Mouse (Mus musculus) forebrain, embryonic 13.5 days (tissue): ENCODE data around the gene St7. TPM values are rescaled to one million over a fixed set of nuclear protein-coding genes. Genes with fewer than 3 reads are reported as not detected.

Source experiments
- ATAC-seq: fragments of 200-750 bp; cut with Nextera tagmentation; 2 replicates; pipeline ENCODE4 v1.8.0; 2017
- H3K27ac ChIP-seq: fragments of 300-500 bp; sonication (generic); 2 replicates; pipeline ENCODE4 v1.5.1; 2015; ENCODE audit warnings: inconsistent platforms, mild to moderate bottlenecking, moderate library complexity
- H3K27me3 ChIP-seq: fragments of 300-500 bp; sonication (generic); 2 replicates; pipeline ENCODE4 v1.6.1; 2015; ENCODE audit warnings: mild to moderate bottlenecking, inconsistent platforms
- H3K36me3 ChIP-seq: fragments of 300-500 bp; sonication (generic); 2 replicates; pipeline ENCODE4 v1.6.1; 2015; ENCODE audit warnings: mild to moderate bottlenecking, inconsistent platforms; ENCODE audit not compliant: poor library complexity, severe bottlenecking
- H3K4me1 ChIP-seq: fragments of 300-500 bp; sonication (generic); 2 replicates; pipeline ENCODE4 v1.6.1; 2015; ENCODE audit warnings: inconsistent platforms
- H3K4me2 ChIP-seq: fragments of 300-500 bp; sonication (generic); 2 replicates; pipeline ENCODE4 v1.6.1; 2015; ENCODE audit warnings: inconsistent platforms, mild to moderate bottlenecking, moderate library complexity
- H3K4me3 ChIP-seq: fragments of 300-500 bp; sonication (generic); 2 replicates; pipeline ENCODE4 v1.5.1; 2015; ENCODE audit warnings: mild to moderate bottlenecking, inconsistent platforms
- H3K9ac ChIP-seq: fragments of 300-500 bp; sonication (generic); 2 replicates; pipeline ENCODE4 v1.6.1; 2015; ENCODE audit warnings: mild to moderate bottlenecking, inconsistent platforms
- H3K9me3 ChIP-seq: fragments of 300-500 bp; sonication (generic); replicated peaks from 2 replicates; pipeline ENCODE4 v1.6.1; 2016; ENCODE audit warnings: inconsistent platforms
- WGBS: fragments of 180-500 bp; shearing (Covaris S2); methylation state at CpG from one replicate; pipeline ENCODE4 v1.1.7; 2015; 5-methylcytosine and 5-hydroxymethylcytosine counted together
- polyA plus RNA-seq: library from polyadenylated mRNA; unstranded; fragments of >200 nt; fragmentation: Nextera tagmentation; extraction: Ambion mirVana; gene quantifications from 2 replicates; pipeline ENCODE4 v1.2.1, GENCODE M21; 2015

Gene St7
- polyA plus RNA-seq, 1 experiment from 2014 or later, result 49.5 TPM

DNA sequence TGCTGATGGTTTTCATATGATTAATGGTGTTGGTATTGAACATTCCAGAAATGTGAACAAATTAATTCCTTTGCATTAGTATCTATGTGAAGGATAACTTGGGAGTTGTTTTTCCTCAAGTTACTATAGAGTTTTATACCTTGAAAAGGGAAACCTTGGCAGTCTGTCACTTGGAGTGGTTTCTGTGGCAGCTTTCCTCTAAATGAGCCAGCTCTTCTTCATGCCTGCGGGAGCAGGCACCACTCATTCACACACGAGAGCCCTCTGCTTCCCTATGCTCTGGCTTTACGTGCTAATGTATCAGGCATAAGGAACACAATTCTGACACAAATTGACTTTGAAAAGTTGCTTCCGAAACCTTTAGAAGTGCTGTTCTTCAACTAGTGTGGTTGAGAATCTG is 224.5 kb downstream of the St7 start:
- Histone ChIP-seq H3K9me3 (no peaks in the 10 kb centered on the region), H3K36me3 (peaks cover 20% of the 10 kb centered on the region), H3K4me2 (no peak overlapping the region), H3K4me1 (no peaks in the 10 kb centered on the region), H3K27me3 (no peaks in the 10 kb centered on the region), H3K27ac (no peak overlapping the region), H3K4me3 (no peak overlapping the region), H3K9ac (no peak overlapping the region)
- WGBS, result 86% methylated on average over 4 of the region's 4 CpGs
- ATAC-seq, result no peak

GRCm38 (mm10) chr6:17922180-17922579 is 229.4 kb downstream of the St7 start:
- no peak overlapping the region for H3K4me3 ChIP-seq
- H3K4me1 ChIP-seq, result no peaks in the 10 kb centered on the region
- peaks cover 27% of the 10 kb centered on the region for H3K36me3 ChIP-seq
- 85% methylated on average over 1 of the region's 1 CpGs for WGBS
- no peak overlapping the region for H3K4me2 ChIP-seq
- no peak for ATAC-seq
- H3K9me3 ChIP-seq, result no peaks in the 10 kb centered on the region
- H3K27ac ChIP-seq, result no peak overlapping the region
- no peak overlapping the region for H3K9ac ChIP-seq
- H3K27me3 ChIP-seq, result no peaks in the 10 kb centered on the region

DNA sequence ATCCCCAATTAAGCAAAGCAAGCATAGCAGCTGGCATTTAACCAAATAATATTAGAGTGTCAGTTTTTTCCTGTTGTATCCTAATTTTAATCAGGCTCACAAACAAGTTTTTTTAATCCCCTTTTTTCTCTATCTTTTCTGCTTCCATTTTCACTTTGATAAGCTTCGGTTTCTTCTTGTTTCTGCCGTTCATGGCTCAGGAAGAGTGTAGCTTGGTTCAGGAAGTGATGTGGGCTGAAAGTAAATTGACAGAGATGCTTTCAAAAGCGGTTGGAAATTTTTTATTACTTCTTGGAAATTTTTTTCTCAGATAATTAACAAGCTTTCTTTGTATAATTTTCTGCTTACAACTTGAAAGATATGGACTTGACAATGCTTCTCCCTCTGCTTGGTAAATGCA is 230.2 kb downstream of the St7 start:
- Histone ChIP-seq H3K36me3 (peaks cover 27% of the 10 kb centered on the region), H3K4me2 (no peak overlapping the region), H3K9me3 (no peaks in the 10 kb centered on the region), H3K4me3 (no peak overlapping the region), H3K9ac (no peak overlapping the region), H3K27ac (no peak overlapping the region), H3K4me1 (peaks cover 4% of the 10 kb centered on the region; the same call in 1 of the 2 replicates), H3K27me3 (no peaks in the 10 kb centered on the region)
- ATAC-seq, result no peak
- 89% methylated on average over 3 of the region's 3 CpGs for WGBS

- H3K9me3 ChIP-seq, result no peaks in the 10 kb centered on the region
- 76% methylated on average over 3 of the region's 3 CpGs for WGBS
These were observed 230.6 kb downstream of the St7 start for GRCm38 (mm10) chr6:17923370-17923769.

GRCm38 (mm10) chr6:17923894-17924505 is 231.3 kb downstream of the St7 start:
- Histone ChIP-seq H3K36me3 (peaks cover 24% of the 10 kb centered on the region), H3K27me3 (no peaks in the 10 kb centered on the region), H3K9ac (no peak overlapping the region), H3K9me3 (no peaks in the 10 kb centered on the region), H3K4me2 (no peak overlapping the region), H3K4me3 (no peak overlapping the region), H3K27ac (no peak overlapping the region), H3K4me1 (peaks cover 4% of the 10 kb centered on the region; the same call in 1 of the 2 replicates)
- WGBS, result 92% methylated on average over 10 of the region's 10 CpGs
- 0 out of 2 replicates have a peak, but pooled peaks have one; percentile 27 for ATAC-seq

More at GRCm38 (mm10) chr6:17923370-17923769, 230.6 kb downstream of the St7 start:
- ATAC-seq, result no peak
- Histone ChIP-seq H3K4me3 (no peak overlapping the region), H3K4me1 (peaks cover 4% of the 10 kb centered on the region; the same call in 1 of the 2 replicates), H3K27me3 (no peaks in the 10 kb centered on the region), H3K36me3 (peaks cover 27% of the 10 kb centered on the region), H3K4me2 (no peak overlapping the region), H3K27ac (no peak overlapping the region), H3K9ac (no peak overlapping the region)

DNA sequence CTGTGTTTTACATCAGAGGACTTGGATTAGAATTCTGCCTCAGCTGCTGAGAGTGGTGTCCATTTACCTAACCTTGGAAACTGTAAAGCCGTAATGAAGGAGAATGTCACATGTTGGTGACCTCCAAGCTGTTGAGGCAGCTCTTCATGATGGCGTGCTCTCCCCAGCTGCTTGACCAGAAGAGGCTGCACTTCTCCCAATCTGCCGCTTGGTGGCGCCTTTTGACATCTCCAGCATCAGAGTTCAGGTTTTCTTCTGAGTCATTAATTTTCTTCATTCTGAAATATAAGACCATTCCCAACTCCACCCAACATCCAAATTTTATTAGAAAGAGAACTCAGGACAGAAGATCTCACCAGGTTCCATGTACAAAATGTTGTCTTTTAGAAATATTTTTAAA is 232.5 kb downstream of the St7 start:
- Histone ChIP-seq H3K27ac (no peak overlapping the region), H3K36me3 (peaks cover 22% of the 10 kb centered on the region), H3K4me1 (peaks cover 4% of the 10 kb centered on the region; the same call in 1 of the 2 replicates), H3K4me2 (no peak overlapping the region), H3K9ac (no peak overlapping the region), H3K4me3 (no peak overlapping the region), H3K9me3 (no peaks in the 10 kb centered on the region), H3K27me3 (no peaks in the 10 kb centered on the region)
- 45% methylated on average over 4 of the region's 4 CpGs for WGBS
- no peak for ATAC-seq

GRCm38 (mm10) chr6:17927746-17928145 is 235.0 kb downstream of the St7 start:
- Histone ChIP-seq H3K27ac (no peak overlapping the region), H3K9ac (no peak overlapping the region), H3K4me3 (no peak overlapping the region), H3K27me3 (no peaks in the 10 kb centered on the region), H3K36me3 (peaks cover 19% of the 10 kb centered on the region), H3K9me3 (no peaks in the 10 kb centered on the region), H3K4me1 (peaks cover 4% of the 10 kb centered on the region; the same call in 1 of the 2 replicates), H3K4me2 (no peak overlapping the region)
- ATAC-seq, result no peak
- WGBS, result 84% methylated on average over 11 of the region's 11 CpGs

DNA sequence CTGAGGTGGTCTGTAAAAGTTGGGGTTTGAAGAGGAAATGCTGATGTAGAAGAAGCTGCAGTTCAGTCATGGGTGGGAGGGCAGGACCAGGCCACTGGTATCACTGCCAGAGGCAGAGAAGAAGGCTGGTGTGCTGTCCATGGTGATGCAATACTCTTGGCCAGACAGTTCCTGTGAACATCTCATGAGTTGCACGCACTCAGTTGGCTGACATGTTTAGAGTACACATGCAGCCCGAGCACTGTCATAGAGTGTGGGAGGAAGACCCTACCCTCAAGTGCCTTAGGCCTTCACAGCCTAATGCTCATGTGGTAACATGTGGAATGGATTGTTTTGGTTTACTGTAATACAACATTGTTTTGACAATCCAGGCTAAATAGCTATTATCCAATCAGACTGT is 238.5 kb downstream of the St7 start:
- 89% methylated on average over 2 of the region's 2 CpGs for WGBS
- Histone ChIP-seq H3K4me1 (peaks cover 4% of the 10 kb centered on the region; the same call in 1 of the 2 replicates), H3K4me3 (no peak overlapping the region), H3K27ac (no peak overlapping the region), H3K9me3 (no peaks in the 10 kb centered on the region), H3K36me3 (peaks cover 25% of the 10 kb centered on the region), H3K9ac (no peak overlapping the region), H3K27me3 (no peaks in the 10 kb centered on the region), H3K4me2 (no peak overlapping the region)
- no peak for ATAC-seq

DNA sequence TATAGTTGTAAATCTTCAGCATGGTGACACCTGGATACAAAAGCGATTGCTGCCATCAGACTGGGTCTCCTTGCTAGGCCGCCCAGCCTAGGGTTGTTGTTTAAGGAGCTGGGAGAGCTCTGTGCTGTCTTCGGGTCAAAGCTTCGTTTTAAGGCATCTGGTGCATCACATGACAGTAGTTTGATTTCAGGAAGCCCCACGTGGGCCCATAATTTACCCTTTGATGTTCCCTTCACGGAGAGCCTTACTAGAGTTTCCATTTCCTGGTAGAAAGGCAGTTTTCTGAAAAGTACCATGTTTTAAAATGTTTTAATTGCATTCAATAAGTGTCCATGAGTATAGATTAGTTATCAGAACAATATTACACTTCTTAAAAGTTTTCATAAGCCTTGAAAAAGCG is 239.1 kb downstream of the St7 start:
- Histone ChIP-seq H3K4me1 (peaks cover 4% of the 10 kb centered on the region; the same call in 1 of the 2 replicates), H3K27me3 (no peaks in the 10 kb centered on the region), H3K4me3 (no peak overlapping the region), H3K27ac (no peak overlapping the region), H3K36me3 (peaks cover 25% of the 10 kb centered on the region), H3K9me3 (no peaks in the 10 kb centered on the region), H3K4me2 (no peak overlapping the region), H3K9ac (no peak overlapping the region)
- WGBS, result 89% methylated on average over 7 of the region's 7 CpGs
- no peak for ATAC-seq

- Histone ChIP-seq H3K36me3 (peaks cover 25% of the 10 kb centered on the region), H3K4me2 (no peak overlapping the region), H3K27ac (no peak overlapping the region), H3K9ac (no peak overlapping the region), H3K9me3 (no peaks in the 10 kb centered on the region), H3K4me3 (no peak overlapping the region), H3K4me1 (no peaks in the 10 kb centered on the region), H3K27me3 (no peaks in the 10 kb centered on the region)
- peak; percentile 19; the same call in 1 of the 2 replicates for ATAC-seq
- 92% methylated on average over 8 of the region's 8 CpGs for WGBS
These were observed 240.1 kb downstream of the St7 start for GRCm38 (mm10) chr6:17932806-17933205.

GRCm38 (mm10) chr6:17938631-17939346 is 246.1 kb downstream of the St7 start:
- Histone ChIP-seq H3K9ac (no peak overlapping the region), H3K4me3 (no peak overlapping the region), H3K4me1 (peaks cover 4% of the 10 kb centered on the region; the same call in 1 of the 2 replicates), H3K4me2 (no peak overlapping the region), H3K36me3 (peaks cover 56% of the 10 kb centered on the region), H3K9me3 (no peaks in the 10 kb centered on the region), H3K27ac (no peak overlapping the region), H3K27me3 (no peaks in the 10 kb centered on the region)
- no peak for ATAC-seq
- 87% methylated on average over 11 of the region's 11 CpGs for WGBS

DNA sequence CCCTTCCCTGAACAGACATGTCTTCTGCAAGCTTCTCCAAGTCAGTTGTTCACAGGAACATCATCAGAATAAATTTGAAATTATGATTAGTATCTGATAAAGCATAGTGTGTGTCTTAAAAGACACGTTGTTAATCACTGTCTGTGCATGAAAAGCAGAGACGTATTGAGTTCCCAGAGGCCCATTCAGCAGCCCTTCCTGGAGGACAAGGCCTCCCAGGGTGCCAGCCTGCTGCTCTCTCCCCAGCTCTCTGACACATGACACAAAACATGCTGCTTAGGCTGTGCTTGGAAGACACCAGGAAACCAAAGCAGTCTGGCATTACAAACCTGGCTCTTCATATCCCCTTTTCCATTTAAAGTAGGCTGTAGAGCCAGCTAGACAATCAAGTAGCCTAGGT is 249.2 kb downstream of the St7 start:
- Histone ChIP-seq H3K27ac (no peak overlapping the region), H3K9ac (no peak overlapping the region), H3K9me3 (no peaks in the 10 kb centered on the region), H3K27me3 (no peaks in the 10 kb centered on the region), H3K4me3 (no peak overlapping the region), H3K4me2 (no peak overlapping the region), H3K4me1 (peaks cover 4% of the 10 kb centered on the region; the same call in 1 of the 2 replicates), H3K36me3 (peaks cover 38% of the 10 kb centered on the region)
- ATAC-seq, result no peak
- 56% methylated on average over 2 of the region's 2 CpGs for WGBS
